Mouse (Mus musculus): ENCODE measurements around the gene Mlxip. TPM values are rescaled to one million over a fixed set of nuclear protein-coding genes. Genes with fewer than 3 reads are reported as not detected.

The Mlxip gene
- polyA plus RNA-seq, 2 experiments, result 2.5 to 3.7 TPM

- H3K27me3 ChIP-seq (ENCODE audit: control insufficient read depth, insufficient read depth, low read length), result no peaks in the 10 kb centered on the region
- no peak overlapping the region for H3K4me3 ChIP-seq (ENCODE audit: insufficient read depth in 1 of 2, low read depth in 2 of 2, low read length in 2 of 2)
- peaks cover 11% of the 10 kb centered on the region for H3K36me3 ChIP-seq (replicated peaks; ENCODE audit: control insufficient read depth, insufficient read depth, low read depth)
- ATAC-seq (ENCODE audit: insufficient read depth) (no peak), DNase-seq (ENCODE audit: low read depth in 3 of 3, low spot score in 3 of 3) (no peak)
- H3K27ac ChIP-seq, result no peak overlapping the region
- no peaks in the 10 kb centered on the region for H3K9me3 ChIP-seq (ENCODE audit: control insufficient read depth, low read length)
- no peak overlapping the region for H3K4me2 ChIP-seq (ENCODE audit: low read depth)
- TF ChIP-seq EP300 (IDR thresholded peaks at IDR 0.05; ENCODE audit: low read depth) (no peak), CTCF (IDR thresholded peaks at IDR 0.05; ENCODE audit: low read depth) (no peak)
- H3K4me1 ChIP-seq (replicated peaks; ENCODE audit: control insufficient read depth in 2 of 2, insufficient read depth in 2 of 2, low read length in 1 of 2), result no peaks in the 10 kb centered on the region; a peak in 1 of 4 replicates
- H3K9ac ChIP-seq (replicated peaks), result no peak overlapping the region
- WGBS (ENCODE audit: insufficient replicate concordance), result 71% methylated on average over 6 of the region's 6 CpGs
Observed at GRCm38 (mm10) chr5:123375793-123376452, 18.7 kb upstream of the Mlxip start.

GRCm38 (mm10) chr5:123376569-123376968, 18.0 kb upstream of the Mlxip start:
- H3K27me3 ChIP-seq (ENCODE audit: control insufficient read depth, insufficient read depth, low read length), result no peaks in the 10 kb centered on the region
- TF ChIP-seq EP300 (IDR thresholded peaks at IDR 0.05; ENCODE audit: low read depth) (no peak), CTCF (IDR thresholded peaks at IDR 0.05; ENCODE audit: low read depth) (no peak)
- no peaks in the 10 kb centered on the region for H3K9me3 ChIP-seq (ENCODE audit: control insufficient read depth, low read length)
- no peak overlapping the region for H3K4me3 ChIP-seq (ENCODE audit: insufficient read depth in 1 of 2, low read depth in 2 of 2, low read length in 2 of 2)
- H3K9ac ChIP-seq (replicated peaks), result no peak overlapping the region
- H3K27ac ChIP-seq, result no peak overlapping the region
- ATAC-seq (ENCODE audit: insufficient read depth) (no peak), DNase-seq (ENCODE audit: low read depth in 3 of 3, low spot score in 3 of 3) (no peak)
- H3K36me3 ChIP-seq (replicated peaks; ENCODE audit: control insufficient read depth, insufficient read depth, low read depth), result peaks cover 5% of the 10 kb centered on the region
- WGBS (ENCODE audit: insufficient replicate concordance), result 38% methylated on average over 10 of the region's 10 CpGs
- no peak overlapping the region for H3K4me2 ChIP-seq (ENCODE audit: low read depth)
- H3K4me1 ChIP-seq (replicated peaks; ENCODE audit: control insufficient read depth in 2 of 2, insufficient read depth in 2 of 2, low read length in 1 of 2), result no peaks in the 10 kb centered on the region; a peak in 1 of 4 replicates

GRCm38 (mm10) chr5:123377120-123377955, 17.3 kb upstream of the Mlxip start:
- no peaks in the 10 kb centered on the region for H3K27me3 ChIP-seq (ENCODE audit: control insufficient read depth, insufficient read depth, low read length)
- no peak overlapping the region for H3K9ac ChIP-seq (replicated peaks)
- no peak for ATAC-seq (ENCODE audit: insufficient read depth)
- WGBS (ENCODE audit: insufficient replicate concordance), result 55% methylated on average over 15 of the region's 15 CpGs
- H3K4me1 ChIP-seq (replicated peaks; ENCODE audit: control insufficient read depth in 2 of 2, insufficient read depth in 2 of 2, low read length in 1 of 2), result no peaks in the 10 kb centered on the region; a peak in 1 of 4 replicates
- DNase-seq (ENCODE audit: low read depth in 3 of 3, low spot score in 3 of 3), result peak in 2 of 3 experiments; percentile 35 to 56
- H3K27ac ChIP-seq, result no peak overlapping the region
- no peak overlapping the region for H3K4me3 ChIP-seq (ENCODE audit: insufficient read depth in 1 of 2, low read depth in 2 of 2, low read length in 2 of 2)
- TF ChIP-seq EP300 (IDR thresholded peaks at IDR 0.05; ENCODE audit: low read depth) (no peak), CTCF (IDR thresholded peaks at IDR 0.05; ENCODE audit: low read depth) (peak; percentile 91)
- 0 out of 2 replicates have a peak, but pooled peaks cover 4% of the 10 kb centered on the region for H3K36me3 ChIP-seq (replicated peaks; ENCODE audit: control insufficient read depth, insufficient read depth, low read depth)
- H3K4me2 ChIP-seq (ENCODE audit: low read depth), result no peak overlapping the region
- no peaks in the 10 kb centered on the region for H3K9me3 ChIP-seq (ENCODE audit: control insufficient read depth, low read length)

DNA sequence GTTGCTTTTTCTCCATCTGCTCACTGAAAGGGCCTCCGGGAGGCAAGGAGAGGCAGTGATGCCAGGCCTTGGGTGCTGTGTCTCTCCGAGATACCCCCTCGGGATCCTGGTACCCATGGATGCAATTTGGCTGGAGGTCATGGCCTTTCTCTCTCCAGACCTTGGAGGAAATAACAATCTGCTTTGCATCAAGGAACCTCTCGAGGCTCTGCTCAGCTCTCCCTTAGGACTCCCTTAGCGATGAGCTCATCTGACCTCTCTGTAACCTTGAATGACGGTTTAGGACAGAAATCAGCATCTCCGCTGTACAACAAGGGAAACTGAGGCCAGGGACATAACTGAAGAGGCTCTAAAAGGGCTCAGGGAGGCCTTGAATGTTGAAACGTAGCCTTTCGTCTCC, 15.9 kb upstream of the Mlxip start:
- H3K9ac ChIP-seq (replicated peaks), result no peak overlapping the region
- 66% methylated on average over 9 of the region's 9 CpGs for WGBS (ENCODE audit: insufficient replicate concordance)

GRCm38 (mm10) chr5:123379504-123379931, 15.1 kb upstream of the Mlxip start:
- H3K4me2 ChIP-seq (ENCODE audit: low read depth), result no peak overlapping the region
- no peaks in the 10 kb centered on the region for H3K36me3 ChIP-seq (replicated peaks; ENCODE audit: control insufficient read depth, insufficient read depth, low read depth)
- no peak overlapping the region for H3K9ac ChIP-seq (replicated peaks)
- H3K27ac ChIP-seq, result no peak overlapping the region
- H3K27me3 ChIP-seq (ENCODE audit: control insufficient read depth, insufficient read depth, low read length), result no peaks in the 10 kb centered on the region
- WGBS (ENCODE audit: insufficient replicate concordance), result 20% methylated on average over 5 of the region's 5 CpGs
- no peaks in the 10 kb centered on the region; a peak in 1 of 4 replicates for H3K4me1 ChIP-seq (replicated peaks; ENCODE audit: control insufficient read depth in 2 of 2, insufficient read depth in 2 of 2, low read length in 1 of 2)
- DNase-seq (ENCODE audit: low read depth in 3 of 3, low spot score in 3 of 3), result no peak
- no peak overlapping the region for H3K4me3 ChIP-seq (ENCODE audit: insufficient read depth in 1 of 2, low read depth in 2 of 2, low read length in 2 of 2)
- TF ChIP-seq EP300 (IDR thresholded peaks at IDR 0.05; ENCODE audit: low read depth) (no peak), CTCF (IDR thresholded peaks at IDR 0.05; ENCODE audit: low read depth) (no peak)
- ATAC-seq (ENCODE audit: insufficient read depth), result no peak
- H3K9me3 ChIP-seq (ENCODE audit: control insufficient read depth, low read length), result no peaks in the 10 kb centered on the region

More for the DNA sequence above, 15.9 kb upstream of the Mlxip start:
- Histone ChIP-seq H3K9me3 (ENCODE audit: control insufficient read depth, low read length) (no peaks in the 10 kb centered on the region), H3K4me1 (replicated peaks; ENCODE audit: control insufficient read depth in 2 of 2, insufficient read depth in 2 of 2, low read length in 1 of 2) (no peaks in the 10 kb centered on the region; a peak in 1 of 4 replicates), H3K27ac (no peak overlapping the region), H3K36me3 (replicated peaks; ENCODE audit: control insufficient read depth, insufficient read depth, low read depth) (no peaks in the 10 kb centered on the region), H3K4me3 (ENCODE audit: insufficient read depth in 1 of 2, low read depth in 2 of 2, low read length in 2 of 2) (no peak overlapping the region), H3K27me3 (ENCODE audit: control insufficient read depth, insufficient read depth, low read length) (no peaks in the 10 kb centered on the region), H3K4me2 (ENCODE audit: low read depth) (no peak overlapping the region)
- no peak for ATAC-seq (ENCODE audit: insufficient read depth)
- no peak for TF ChIP-seq EP300 (IDR thresholded peaks at IDR 0.05; ENCODE audit: low read depth)
- no peak for TF ChIP-seq CTCF (IDR thresholded peaks at IDR 0.05; ENCODE audit: low read depth)
- DNase-seq (ENCODE audit: low read depth in 3 of 3, low spot score in 3 of 3), result no peak
